Mouse (Mus musculus): ENCODE results near the gene Car12.

The Car12 gene

DNA sequence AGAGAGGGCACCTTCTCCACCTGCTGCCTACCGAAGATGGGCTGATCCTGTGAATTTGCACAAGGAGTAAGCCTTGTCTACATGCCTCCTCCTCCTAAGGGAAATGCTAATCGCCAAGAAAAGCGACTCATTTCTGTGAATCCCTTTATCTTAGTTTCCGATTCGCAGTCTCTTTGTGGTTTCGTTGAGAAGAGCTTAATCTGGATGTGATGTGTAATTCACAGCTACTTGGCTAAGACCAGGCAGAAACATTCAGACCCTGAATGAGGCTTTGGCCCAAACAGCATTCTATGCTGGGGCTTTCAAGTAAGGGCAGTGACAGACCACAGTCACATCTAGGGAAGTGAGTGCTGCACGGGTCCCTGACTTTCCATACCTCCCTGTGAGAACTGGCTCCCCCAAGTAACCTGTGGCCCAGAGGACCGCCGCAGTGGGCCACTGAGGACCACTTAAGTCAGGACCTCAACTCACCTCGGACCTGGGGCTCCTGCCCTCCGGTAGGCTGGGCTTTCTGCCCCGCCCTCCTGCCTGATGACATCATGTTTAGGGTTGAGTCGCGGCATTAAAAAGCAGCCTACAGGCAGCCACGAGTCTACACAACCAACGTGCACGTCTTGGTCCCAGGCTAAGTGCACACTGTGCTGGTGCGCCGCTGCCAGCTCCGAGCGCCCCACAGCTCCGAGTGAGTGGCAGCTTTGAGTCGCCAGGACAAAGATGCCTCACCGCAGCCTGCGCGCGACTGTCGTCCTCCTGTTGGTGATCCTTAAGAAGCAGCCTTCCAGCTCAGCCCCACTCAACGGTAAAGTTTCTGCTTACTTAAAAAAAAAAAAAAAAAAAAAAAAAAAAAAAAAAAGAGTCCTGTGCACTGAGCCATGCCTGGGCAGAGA is at the start of gene Car12:
TSS of gene Car12 (plus strand) at position 552 of the 887 bp plus-strand sequence.
- DNase-seq = peak in 1 of 2 experiments; percentile 45

GRCm38 (mm10) chr9:66663764-66664163 is 49.7 kb upstream of the Car12 start:
- no peak for DNase-seq

- no peak for DNase-seq
Measured at GRCm38 (mm10) chr9:66664561-66664960, 48.9 kb upstream of the Car12 start.

DNA sequence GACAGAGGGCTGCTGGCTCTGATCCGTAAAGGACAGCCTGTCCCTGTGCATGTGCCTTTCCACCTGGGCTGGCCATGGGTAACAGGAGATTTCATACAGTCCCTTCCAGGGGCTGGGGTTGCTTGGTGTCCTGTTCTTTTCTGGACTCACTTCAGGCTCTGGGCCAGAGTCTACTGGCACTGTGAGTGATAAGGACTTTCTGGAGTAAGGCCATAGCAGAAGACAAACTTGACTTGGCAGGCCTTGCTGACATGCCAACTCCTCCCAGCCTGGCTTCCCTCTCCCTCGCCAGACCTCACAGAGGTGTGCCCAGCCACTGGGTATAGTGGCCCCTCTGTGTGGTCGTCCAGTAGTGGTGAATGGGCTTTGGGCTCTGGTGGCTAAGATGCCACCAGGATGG is 47.3 kb upstream of the Car12 start:
- DNase-seq = peak; percentile 46 to 56

DNA sequence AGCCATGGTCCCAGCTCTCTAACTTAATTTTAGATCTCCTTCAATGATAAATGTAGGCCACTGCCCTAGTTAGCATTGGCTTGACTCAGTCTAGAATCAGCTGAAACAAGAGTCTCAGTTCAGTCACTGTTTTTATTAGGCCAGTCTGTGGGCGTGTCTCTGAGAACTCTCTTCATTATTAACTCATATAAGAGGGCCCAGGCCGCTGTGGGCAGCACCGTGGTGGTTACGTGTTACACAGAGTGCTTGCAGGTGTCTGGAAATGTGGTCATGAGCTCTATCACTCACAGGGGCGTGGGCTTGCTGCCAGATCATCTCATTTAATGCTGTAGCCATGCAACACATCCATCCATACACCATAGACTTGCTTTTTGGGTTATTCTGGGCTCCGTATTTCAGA is 46.4 kb upstream of the Car12 start:
- DNase-seq = peak in 1 of 2 experiments; percentile 43

GRCm38 (mm10) chr9:66667868-66668267 is 45.6 kb upstream of the Car12 start:
- no peak for DNase-seq

DNA sequence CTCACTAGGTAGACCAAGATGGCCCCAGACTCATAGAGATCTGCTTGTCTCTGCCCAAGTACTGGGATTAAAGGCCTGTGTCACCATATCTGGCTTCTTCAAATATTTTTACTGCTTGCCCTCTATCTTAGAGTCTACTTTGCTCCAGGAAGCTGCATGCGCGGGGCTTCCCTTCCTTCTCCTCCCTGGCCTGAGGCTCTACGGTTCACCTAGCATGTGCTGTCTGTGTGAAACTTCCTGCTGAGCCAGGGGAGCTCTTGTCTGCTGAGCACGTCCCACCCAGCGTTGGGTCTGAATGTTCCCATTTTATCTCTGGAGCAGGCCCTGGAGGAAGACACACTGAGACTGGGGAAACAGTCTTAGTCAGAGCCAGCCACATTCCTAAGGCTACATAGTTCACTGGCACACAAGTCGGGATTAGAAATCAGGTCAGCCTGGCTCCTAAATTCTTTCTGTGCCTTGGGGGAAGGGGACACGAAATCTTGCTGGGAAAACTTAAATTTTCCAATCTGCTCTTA is 43.9 kb upstream of the Car12 start:
- DNase-seq = no peak

DNA sequence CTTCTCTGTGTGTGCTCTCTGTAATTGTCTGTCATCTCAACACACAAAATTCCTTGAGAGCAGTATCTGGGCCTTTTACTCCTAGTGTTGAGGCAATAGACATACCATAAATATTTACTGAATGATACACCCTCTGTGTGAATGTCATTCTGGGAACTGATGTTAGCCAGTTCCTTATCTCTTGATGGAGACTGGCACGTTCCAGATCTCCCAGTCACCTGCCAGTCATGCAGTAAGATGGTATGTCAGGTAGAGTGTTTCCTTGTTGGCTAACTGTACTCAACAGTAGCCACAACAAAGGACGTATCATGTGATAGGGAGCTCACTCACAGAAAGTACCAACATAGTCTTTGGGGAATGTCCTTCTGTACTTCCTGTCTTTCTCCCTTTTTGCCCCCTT is 39.7 kb upstream of the Car12 start:
- no peak for DNase-seq

DNA sequence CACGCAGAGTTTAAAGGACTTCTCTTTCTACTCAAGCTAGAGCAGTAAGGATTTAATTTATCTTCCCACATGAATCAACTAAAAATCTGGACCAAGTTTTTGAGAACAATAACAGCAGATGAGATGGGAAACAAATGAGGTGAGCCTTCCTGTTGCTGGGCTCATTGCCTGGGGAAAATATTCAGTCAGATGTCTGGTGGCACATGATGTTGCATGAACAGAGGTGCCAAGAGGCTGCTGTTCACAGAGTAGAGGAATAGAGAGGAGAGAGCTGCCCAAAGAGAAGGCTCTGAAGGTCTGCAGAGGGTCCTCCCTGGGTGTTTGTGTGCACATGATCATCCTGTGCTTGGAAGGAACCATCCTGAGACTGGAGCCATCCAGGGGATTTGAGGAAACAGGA is 37.9 kb upstream of the Car12 start:
- no peak for DNase-seq

- no peak for DNase-seq
Measured at GRCm38 (mm10) chr9:66680102-66680501, 33.4 kb upstream of the Car12 start.

DNA sequence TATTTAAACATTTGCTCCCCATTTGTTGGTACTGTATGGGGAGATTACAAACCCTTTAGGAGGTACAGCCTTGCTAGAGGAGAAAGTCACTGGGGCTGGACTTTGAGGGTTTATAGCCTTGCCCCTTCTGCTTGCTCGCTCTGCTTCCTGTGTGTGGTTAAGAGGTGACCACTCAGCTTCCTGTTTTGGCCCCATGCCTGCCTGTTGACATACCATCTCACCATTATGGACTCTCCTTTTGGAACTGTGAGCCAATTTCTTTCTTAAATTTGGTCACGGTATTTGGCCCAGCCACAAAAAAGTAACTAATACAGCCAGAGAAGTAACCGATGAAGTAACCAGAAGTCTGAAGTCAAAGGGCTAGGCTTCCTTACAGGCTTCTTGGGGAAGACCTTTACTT is 30.7 kb upstream of the Car12 start:
- DNase-seq = no peak

- DNase-seq = no peak
Measured at GRCm38 (mm10) chr9:66685730-66686129, 27.8 kb upstream of the Car12 start.

DNA sequence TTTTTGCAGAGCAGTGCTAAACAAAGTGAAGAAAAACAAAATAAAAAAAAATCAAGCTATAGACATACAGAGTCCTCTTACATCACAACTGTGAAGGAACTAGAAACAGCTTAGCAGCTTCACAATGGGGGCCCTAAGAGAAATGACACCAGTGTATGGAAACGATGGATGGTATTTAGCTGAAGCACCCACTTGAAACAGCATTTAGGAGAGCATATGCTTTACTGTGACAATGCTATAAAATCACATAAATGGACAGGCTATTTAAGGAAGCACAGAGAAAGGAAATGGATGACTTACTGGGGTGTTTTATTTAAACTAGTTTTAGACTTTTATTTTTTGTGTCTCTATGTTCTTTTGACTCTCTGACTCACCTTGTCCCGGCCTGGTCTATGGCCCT is 25.8 kb upstream of the Car12 start:
- no peak for DNase-seq

- DNase-seq = peak in 1 of 2 experiments; percentile 30
Measured at GRCm38 (mm10) chr9:66691683-66692305, 21.7 kb upstream of the Car12 start.

DNA sequence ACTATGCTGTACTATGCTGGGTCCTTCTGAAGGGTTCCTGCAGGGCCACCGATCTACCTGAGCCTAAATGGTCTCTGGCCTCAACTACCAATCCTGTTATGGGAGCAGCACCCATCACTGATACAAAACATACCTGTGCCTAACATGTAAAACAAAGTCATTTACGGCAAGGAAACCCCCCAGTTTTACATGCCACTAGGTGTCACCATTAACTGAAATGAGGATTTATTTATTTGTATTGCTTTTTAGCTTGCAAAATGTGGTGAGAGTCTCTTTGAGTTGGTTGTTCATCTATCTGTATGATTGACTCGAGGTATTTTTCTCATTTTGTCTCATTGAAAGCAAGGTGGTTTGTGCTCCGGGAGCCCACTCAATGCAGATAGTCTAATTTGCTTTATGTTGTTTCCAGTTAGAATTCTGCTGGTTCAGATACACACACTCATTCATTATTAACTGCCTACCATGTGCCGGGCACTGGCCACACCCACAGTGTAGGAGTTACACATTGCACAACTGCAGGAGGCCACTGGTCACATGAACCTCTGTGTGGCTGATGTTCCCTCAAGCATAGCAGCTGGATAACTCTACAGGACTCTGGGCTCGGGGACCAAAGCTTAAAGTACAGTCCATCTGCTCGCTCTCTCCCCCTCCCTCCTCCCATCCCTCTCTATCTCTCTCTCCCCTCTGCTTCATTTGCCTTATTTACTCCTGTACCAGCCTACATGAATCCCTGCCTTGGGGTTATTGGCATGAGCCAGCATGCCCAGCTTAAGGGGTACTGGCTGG is 15.9 kb upstream of the Car12 start:
- DNase-seq = no peak

- no peak for DNase-seq
Measured at GRCm38 (mm10) chr9:66699748-66700147, 13.7 kb upstream of the Car12 start.

DNA sequence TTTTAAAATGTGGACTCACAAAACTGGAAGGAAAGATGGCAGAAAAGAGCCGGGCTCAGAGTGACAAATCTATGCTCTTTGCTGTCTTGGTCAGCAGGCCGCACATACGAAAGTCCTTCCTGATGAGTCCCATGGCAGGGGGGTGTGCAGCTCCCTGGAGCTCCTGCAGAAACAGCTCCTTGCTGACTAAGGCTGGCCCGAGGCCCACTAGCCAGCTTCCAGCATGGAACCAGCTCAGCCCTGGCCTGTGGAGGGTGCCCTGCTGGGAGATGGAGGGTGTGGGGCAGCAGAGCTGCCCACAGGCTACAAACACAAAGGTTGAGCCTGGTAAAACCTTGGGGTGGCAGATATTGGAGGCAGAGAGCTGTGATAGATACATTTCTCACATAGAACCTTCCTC is 10.5 kb upstream of the Car12 start:
- DNase-seq = peak; percentile 47 to 51

- no peak for DNase-seq
Measured at GRCm38 (mm10) chr9:66705354-66705753, 8.1 kb upstream of the Car12 start.

DNA sequence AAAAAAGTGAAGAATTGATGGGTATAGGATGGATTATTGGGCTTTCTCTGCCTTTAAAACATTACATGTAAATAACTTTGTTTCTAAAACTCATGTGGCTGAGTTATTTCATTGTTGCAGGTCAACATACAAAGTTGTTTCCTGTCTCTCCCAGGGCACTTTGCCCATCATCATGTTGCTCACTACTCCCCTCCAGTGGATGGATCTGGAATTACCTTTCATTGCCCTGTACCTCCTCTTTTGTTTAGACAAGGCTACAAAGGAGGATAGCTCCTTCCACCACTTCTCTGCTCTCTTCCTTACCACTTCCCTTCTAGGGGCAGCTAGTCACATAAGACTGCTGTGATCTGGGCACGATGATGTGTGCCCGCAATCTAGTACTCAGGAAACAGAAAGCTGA is 7.7 kb upstream of the Car12 start:
- DNase-seq = peak; percentile 85 to 86

GRCm38 (mm10) chr9:66708054-66708772 is 5.3 kb upstream of the Car12 start:
- peak; percentile 52 to 60 for DNase-seq

GRCm38 (mm10) chr9:66708816-66709555 is 4.5 kb upstream of the Car12 start:
- DNase-seq = no peak

- DNase-seq = no peak
Measured at GRCm38 (mm10) chr9:66710626-66711025, 2.9 kb upstream of the Car12 start.
